8 mouse cellular contexts compared by ENCODE assay signal in genomic region chr11:77893787-77894718, GRCm38 (mm10). TPM values are rescaled to one million over a fixed set of nuclear protein-coding genes. Genes with fewer than 3 reads are reported as not detected.
DNase-seq lines count a peak whose midpoint lies in the region; ATAC-seq and TF ChIP-seq lines count a peak whose summit lies in the region.

Gene Pipox (minus strand): TSS chr11:77894096.

- TF ChIP-seq POLR2A in thymus, adult 2 months (IDR thresholded peaks at IDR 0.05; ENCODE audit: control insufficient read depth, extremely low read depth, insufficient read depth, low read length, poor library complexity), result no peak

- peak within 1 kb of the TSS; percentile 29 for H3K4me2 ChIP-seq in limb, embryonic 12.5 days
- peak within 1 kb of the TSS; percentile 37 for H3K4me2 ChIP-seq in midbrain, embryonic 14.5 days (ENCODE audit: low read length)
- peak within 1 kb of the TSS; percentile 36 for H3K4me2 ChIP-seq in stomach, embryonic 15.5 days

- no peak within 1 kb of the TSS for H3K4me3 ChIP-seq in thymus, adult 2 months (ENCODE audit: control insufficient read depth, insufficient read depth, low read length)
- H3K4me3 ChIP-seq in heart, embryonic 10.5 days, result peak within 1 kb of the TSS; percentile 31
- H3K4me3 ChIP-seq in limb, embryonic 12.5 days (replicated peaks), result no peak within 1 kb of the TSS
- H3K4me3 ChIP-seq in midbrain, embryonic 14.5 days (replicated peaks; ENCODE audit: low read depth, low read length), result no peak within 1 kb of the TSS
- H3K4me3 ChIP-seq in stomach, embryonic 15.5 days (replicated peaks), result peak within 1 kb of the TSS; percentile 10; the same call in 1 of the 2 replicates

- TF ChIP-seq CTCF in thymus, adult 2 months (IDR thresholded peaks at IDR 0.05; ENCODE audit: borderline replicate concordance, control insufficient read depth, extremely low read depth, insufficient read depth, low read length, poor library complexity), result no peak

- no peaks in the 10 kb centered on the region for H3K36me3 ChIP-seq in thymus, adult 2 months (ENCODE audit: control insufficient read depth, insufficient read depth, low read length)
- H3K36me3 ChIP-seq in heart, embryonic 10.5 days, result no peaks in the 10 kb centered on the region
- H3K36me3 ChIP-seq in limb, embryonic 12.5 days, result no peaks in the 10 kb centered on the region
- no peaks in the 10 kb centered on the region for H3K36me3 ChIP-seq in midbrain, embryonic 14.5 days (ENCODE audit: control insufficient read depth, insufficient read depth, low read length)
- no peaks in the 10 kb centered on the region for H3K36me3 ChIP-seq in stomach, embryonic 15.5 days

- H3K27me3 ChIP-seq in thymus, adult 2 months (ENCODE audit: control insufficient read depth, insufficient read depth, low read length), result no peaks in the 10 kb centered on the region; the same call in 1 of the 2 replicates
- H3K27me3 ChIP-seq in heart, embryonic 10.5 days (ENCODE audit: insufficient read depth, poor library complexity, severe bottlenecking), result peaks cover 38% of the 10 kb centered on the region
- H3K27me3 ChIP-seq in limb, embryonic 12.5 days, result peaks cover 47% of the 10 kb centered on the region
- H3K27me3 ChIP-seq in midbrain, embryonic 14.5 days (ENCODE audit: control insufficient read depth, insufficient read depth, low read length), result peaks cover 6% of the 10 kb centered on the region; the same call in 1 of the 2 replicates
- peaks cover 8% of the 10 kb centered on the region; the same call in 1 of the 2 replicates for H3K27me3 ChIP-seq in stomach, embryonic 15.5 days (replicated peaks)

- H3K9ac ChIP-seq in limb, embryonic 12.5 days (replicated peaks), result no peak within 1 kb of the TSS
- no peak within 1 kb of the TSS; the same call in 1 of the 2 replicates for H3K9ac ChIP-seq in midbrain, embryonic 14.5 days (replicated peaks; ENCODE audit: low read length)
- H3K9ac ChIP-seq in stomach, embryonic 15.5 days, result no peak within 1 kb of the TSS

- peak; percentile 24 for DNase-seq in thymus, postnatal 25 days
- no peak for DNase-seq in thymus, adult 2 months
- peak; percentile 68 for DNase-seq in fibroblast of lung, adult 2 months (ENCODE audit: low read depth)
- DNase-seq in heart, embryonic 10.5 days (ENCODE audit: low spot score), result peak; percentile 89
- DNase-seq in kidney, adult 9 months, result peak; percentile 99
- DNase-seq in midbrain, embryonic 14.5 days, result peak; percentile 88

- no peaks in the 10 kb centered on the region for H3K9me3 ChIP-seq in heart, embryonic 10.5 days
- no peaks in the 10 kb centered on the region for H3K9me3 ChIP-seq in limb, embryonic 12.5 days
- H3K9me3 ChIP-seq in midbrain, embryonic 14.5 days (ENCODE audit: control insufficient read depth, low read length), result no peaks in the 10 kb centered on the region
- no peaks in the 10 kb centered on the region for H3K9me3 ChIP-seq in stomach, embryonic 15.5 days

- peaks cover 19% of the 10 kb centered on the region for H3K4me1 ChIP-seq in thymus, adult 2 months (replicated peaks; ENCODE audit: control insufficient read depth, insufficient read depth, low read length)
- peaks cover 31% of the 10 kb centered on the region for H3K4me1 ChIP-seq in heart, embryonic 10.5 days
- H3K4me1 ChIP-seq in limb, embryonic 12.5 days (replicated peaks), result peaks cover 32% of the 10 kb centered on the region
- peaks cover 80% of the 10 kb centered on the region for H3K4me1 ChIP-seq in midbrain, embryonic 14.5 days (ENCODE audit: control insufficient read depth, insufficient read depth, low read length)
- peaks cover 21% of the 10 kb centered on the region for H3K4me1 ChIP-seq in stomach, embryonic 15.5 days

- no peak for ATAC-seq in limb, embryonic 12.5 days (ENCODE audit: insufficient number of reproducible peaks, insufficient read depth, low FRiP score, low TSS enrichment, low read depth)
- peak; percentile 86 for ATAC-seq in midbrain, embryonic 14.5 days (ENCODE audit: low FRiP score, low TSS enrichment)
- ATAC-seq in stomach, embryonic 15.5 days (ENCODE audit: insufficient read depth, low FRiP score, low read depth), result peak; percentile 82

- 47% methylated on average over 11 of the region's 11 CpGs for WGBS in thymus, adult 2 months
- WGBS in heart, embryonic 10.5 days, result 25% methylated on average over 11 of the region's 11 CpGs
- 28% methylated on average over 11 of the region's 11 CpGs for WGBS in limb, embryonic 12.5 days
- 4% methylated on average over 11 of the region's 11 CpGs for WGBS in midbrain, embryonic 14.5 days
- WGBS in stomach, embryonic 15.5 days, result 21% methylated on average over 11 of the region's 11 CpGs

- H3K27ac ChIP-seq in thymus, adult 2 months (ENCODE audit: control insufficient read depth, insufficient read depth, low read length), result no peak within 1 kb of the TSS
- peak within 1 kb of the TSS; percentile 69 for H3K27ac ChIP-seq in heart, embryonic 10.5 days
- no peak within 1 kb of the TSS for H3K27ac ChIP-seq in limb, embryonic 12.5 days
- H3K27ac ChIP-seq in midbrain, embryonic 14.5 days (replicated peaks; ENCODE audit: low read depth, low read length), result peak within 1 kb of the TSS; percentile 90
- peak within 1 kb of the TSS; percentile 79 for H3K27ac ChIP-seq in stomach, embryonic 15.5 days

RNA-seq across cellular contexts. Expression of gene Pipox, which starts in this region (rescaled TPM):
- 5.1 and 6.5 TPM in 2 replicates for polyA plus RNA-seq in thymus, adult 2 months (2012; rRNA removed)
- 2.0 and 3.0 TPM in 2 replicates for polyA plus RNA-seq in heart, embryonic 10.5 days (2016; fragmentation: Nextera tagmentation; extraction: Ambion mirVana)
- 0.41 and 0.66 TPM in 2 replicates for polyA plus RNA-seq in limb, embryonic 12.5 days (2016; fragmentation: Nextera tagmentation; extraction: Ambion mirVana)
- 4.0 and 4.2 TPM in 2 replicates for polyA plus RNA-seq in midbrain, embryonic 14.5 days (2014; fragmentation: Nextera tagmentation; extraction: Ambion mirVana)
- 16.4 and 23.3 TPM in 2 replicates for polyA plus RNA-seq in stomach, embryonic 15.5 days (2015; fragmentation: Nextera tagmentation; extraction: Ambion mirVana)

Comparison
In these comparisons a context has a peak if more than half of its experiments do, and no peak if none do; other contexts are left out.
1. H3K27ac ChIP-seq: peak in heart, embryonic 10.5 days (single experiment), midbrain, embryonic 14.5 days (single experiment) and stomach, embryonic 15.5 days (single experiment); none in thymus, adult 2 months (single experiment) and limb, embryonic 12.5 days (single experiment).
2. H3K4me3 ChIP-seq: peak in heart, embryonic 10.5 days (single experiment) and stomach, embryonic 15.5 days (single experiment); none in thymus, adult 2 months (single experiment), limb, embryonic 12.5 days (single experiment) and midbrain, embryonic 14.5 days (single experiment).
3. Peak in every context shown above with its lines, with median percentiles within 50 percentile points of each other: H3K4me2 ChIP-seq.